ENCODE assay signal across 9 mouse cellular contexts in genomic region chr2:38336606-38337005, GRCm38 (mm10). TPM values are rescaled to one million over a fixed set of nuclear protein-coding genes. Genes with fewer than 3 reads are reported as not detected.
DNase-seq lines count a peak whose midpoint lies in the region; ATAC-seq and TF ChIP-seq lines count a peak whose summit lies in the region.
"Had no signal": no experiment of that assay in that cellular context is flagged by ENCODE, and none has a peak within 500 bp of the region (broad histone marks: within the 10 kb centered on the region; RNA-seq: fewer than 3 reads in every experiment).

No protein-coding gene starts in this region.

- no peak for ATAC-seq in heart, embryonic 11.5 days (replicated peaks; ENCODE audit: insufficient number of reproducible peaks, low FRiP score, low TSS enrichment)
- ATAC-seq in forebrain, embryonic 15.5 days (replicated peaks) = no peak
- peak; percentile 45; the same call in 1 of the 2 replicates for ATAC-seq in megakaryocyte, adult 5-6 weeks (ENCODE audit: poor library complexity, severe bottlenecking)
- ATAC-seq in liver, postnatal 0 days = no peak

- H3K27ac ChIP-seq in heart, embryonic 11.5 days (ENCODE audit: low read depth, low read length) = no peak overlapping the region
- H3K27ac ChIP-seq in forebrain, embryonic 15.5 days (replicated peaks) = no peak overlapping the region
- no peak overlapping the region for H3K27ac ChIP-seq in liver, postnatal 0 days (ENCODE audit: low read depth)

- TF ChIP-seq CTCF in liver, postnatal 0 days (IDR thresholded peaks at IDR 0.05; ENCODE audit: low read depth) = no peak

- no peaks in the 10 kb centered on the region for H3K36me3 ChIP-seq in heart, embryonic 11.5 days (ENCODE audit: control insufficient read depth, insufficient read depth, low read length)
- no peaks in the 10 kb centered on the region for H3K36me3 ChIP-seq in forebrain, embryonic 15.5 days
- H3K36me3 ChIP-seq in liver, postnatal 0 days (replicated peaks; ENCODE audit: insufficient read depth, low read length) = no peaks in the 10 kb centered on the region

- TF ChIP-seq EP300 in liver, postnatal 0 days (IDR thresholded peaks at IDR 0.05; ENCODE audit: low read depth) = no peak

- peak overlapping the region; percentile 55 for H3K4me2 ChIP-seq in heart, embryonic 11.5 days
- H3K4me2 ChIP-seq in forebrain, embryonic 15.5 days (replicated peaks) = peak overlapping the region; percentile 28
- H3K4me2 ChIP-seq in liver, postnatal 0 days (ENCODE audit: low read depth, low read length) = no peak overlapping the region

- 3% methylated on average over 17 of the region's 17 CpGs for WGBS in heart, embryonic 11.5 days (ENCODE audit: insufficient replicate concordance)
- WGBS in forebrain, embryonic 15.5 days = 6% methylated on average over 17 of the region's 17 CpGs
- 5% methylated on average over 17 of the region's 17 CpGs for WGBS in liver, postnatal 0 days (ENCODE audit: insufficient replicate concordance)

- H3K4me1 ChIP-seq in heart, embryonic 11.5 days (ENCODE audit: control insufficient read depth, insufficient read depth, low read length) = peaks cover 9% of the 10 kb centered on the region
- H3K4me1 ChIP-seq in forebrain, embryonic 15.5 days = peaks cover 22% of the 10 kb centered on the region
- H3K4me1 ChIP-seq in liver, postnatal 0 days (ENCODE audit: insufficient read depth) = peaks cover 4% of the 10 kb centered on the region; the same call in 1 of the 2 replicates

- no peak for DNase-seq in heart, adult 8-10 months (ENCODE audit: low spot score)
- DNase-seq in R1 (ENCODE audit: low read depth, low spot score) = peak; percentile 28
- no peak for DNase-seq in liver, postnatal 0 days
- no peak for DNase-seq in layer of hippocampus, adult 18-20 months (ENCODE audit: low spot score in 2 of 2)
- no peak for DNase-seq in left cerebral cortex, adult 18-20 months (ENCODE audit: low spot score in 2 of 2)
- DNase-seq: adrenal gland, adult 8-10 months had no signal

- H3K9me3 ChIP-seq in heart, embryonic 11.5 days (replicated peaks; ENCODE audit: control insufficient read depth, low read length) = no peaks in the 10 kb centered on the region
- H3K9me3 ChIP-seq in forebrain, embryonic 15.5 days = no peaks in the 10 kb centered on the region
- no peaks in the 10 kb centered on the region for H3K9me3 ChIP-seq in liver, postnatal 0 days (ENCODE audit: low read length)

- peaks cover 88% of the 10 kb centered on the region for H3K27me3 ChIP-seq in heart, embryonic 11.5 days (ENCODE audit: control insufficient read depth, insufficient read depth, low read length)
- H3K27me3 ChIP-seq in forebrain, embryonic 15.5 days = peaks cover 24% of the 10 kb centered on the region
- H3K27me3 ChIP-seq in liver, postnatal 0 days (ENCODE audit: insufficient read depth, low read length) = peaks cover 79% of the 10 kb centered on the region

- peak overlapping the region; percentile 23 for H3K4me3 ChIP-seq in heart, embryonic 11.5 days (ENCODE audit: low read depth, low read length)
- peak overlapping the region; percentile 6; the same call in 1 of the 2 replicates for H3K4me3 ChIP-seq in forebrain, embryonic 15.5 days
- H3K4me3 ChIP-seq in liver, postnatal 0 days (ENCODE audit: low read depth, low read length) = no peak overlapping the region

- H3K9ac ChIP-seq in heart, embryonic 11.5 days (ENCODE audit: low read depth, low read length) = no peak overlapping the region
- H3K9ac ChIP-seq in forebrain, embryonic 15.5 days (replicated peaks) = no peak overlapping the region
- H3K9ac ChIP-seq in liver, postnatal 0 days (replicated peaks) = no peak overlapping the region

RNA-seq across cellular contexts. Expression of gene Lhx2, which starts 2.5 kb away (rescaled TPM):
- 0.49 and 0.68 TPM in 2 replicates for polyA plus RNA-seq in heart, embryonic 11.5 days (2014; fragmentation: Nextera tagmentation; extraction: Ambion mirVana)
- under 1 TPM in 1 of 4 experiments, not detected in 3; 0.24 TPM for total RNA-seq in heart, adult 8-10 months (2022)
- polyA plus RNA-seq in forebrain, embryonic 15.5 days (2015; fragmentation: Nextera tagmentation; extraction: Ambion mirVana) = 91.0 and 111 TPM in 2 replicates
- total RNA-seq in megakaryocyte, adult 5-6 weeks (2015) = 0.18 and 1.0 TPM in 2 replicates
- not detected in 2 replicates for total RNA-seq in megakaryocyte, adult 5-6 weeks (2017)
- 1.7 and 2.8 TPM in 2 replicates for polyA plus RNA-seq in liver, postnatal 0 days (2015; fragmentation: Nextera tagmentation; extraction: Ambion mirVana)
- 100 to 1,000 TPM in 1 of 2 experiments, 10 to 100 TPM in 1; 94.8 to 106 TPM for total RNA-seq in layer of hippocampus, adult 18-20 months (2021)
- total RNA-seq in left cerebral cortex, adult 18-20 months (2021) = 10 to 100 TPM; 82.2 to 89.2 TPM
- total RNA-seq: adrenal gland, adult 8-10 months had no signal

RNA-seq across cellular contexts. Expression of gene Dennd1a, which starts 49.4 kb away (rescaled TPM):
- 7.2 and 9.6 TPM in 2 replicates for polyA plus RNA-seq in heart, embryonic 11.5 days (2014; fragmentation: Nextera tagmentation; extraction: Ambion mirVana)
- 10 to 100 TPM; 24.6 to 29.0 (median 27.3) TPM for total RNA-seq in heart, adult 8-10 months (2022)
- 18.1 and 19.2 TPM in 2 replicates for polyA plus RNA-seq in forebrain, embryonic 15.5 days (2015; fragmentation: Nextera tagmentation; extraction: Ambion mirVana)
- 32.1 and 36.8 TPM in 2 replicates for total RNA-seq in megakaryocyte, adult 5-6 weeks (2015)
- 31.9 and 35.0 TPM in 2 replicates for total RNA-seq in megakaryocyte, adult 5-6 weeks (2017)
- 3.6 and 3.8 TPM in 2 replicates for polyA plus RNA-seq in liver, postnatal 0 days (2015; fragmentation: Nextera tagmentation; extraction: Ambion mirVana)
- 10 to 100 TPM; 77.6 to 82.6 TPM for total RNA-seq in layer of hippocampus, adult 18-20 months (2021)
- total RNA-seq in left cerebral cortex, adult 18-20 months (2021) = 10 to 100 TPM; 75.0 to 78.2 TPM

Comparison
In these comparisons a context has a peak if more than half of its experiments do, and no peak if none do; other contexts are left out.
1. RNA of gene Lhx2, which starts 2.5 kb away (total RNA-seq): 94.8 to 106 TPM in layer of hippocampus, adult 18-20 months and 82.2 to 89.2 TPM in left cerebral cortex, adult 18-20 months; 0.18 to 1.0 TPM in megakaryocyte, adult 5-6 weeks and 0.24 TPM in heart, adult 8-10 months; every median in the first group is over 10 times any median in the second.